Comparison of ENCODE assay signal across 11 mouse cellular contexts in the genomic region with DNA sequence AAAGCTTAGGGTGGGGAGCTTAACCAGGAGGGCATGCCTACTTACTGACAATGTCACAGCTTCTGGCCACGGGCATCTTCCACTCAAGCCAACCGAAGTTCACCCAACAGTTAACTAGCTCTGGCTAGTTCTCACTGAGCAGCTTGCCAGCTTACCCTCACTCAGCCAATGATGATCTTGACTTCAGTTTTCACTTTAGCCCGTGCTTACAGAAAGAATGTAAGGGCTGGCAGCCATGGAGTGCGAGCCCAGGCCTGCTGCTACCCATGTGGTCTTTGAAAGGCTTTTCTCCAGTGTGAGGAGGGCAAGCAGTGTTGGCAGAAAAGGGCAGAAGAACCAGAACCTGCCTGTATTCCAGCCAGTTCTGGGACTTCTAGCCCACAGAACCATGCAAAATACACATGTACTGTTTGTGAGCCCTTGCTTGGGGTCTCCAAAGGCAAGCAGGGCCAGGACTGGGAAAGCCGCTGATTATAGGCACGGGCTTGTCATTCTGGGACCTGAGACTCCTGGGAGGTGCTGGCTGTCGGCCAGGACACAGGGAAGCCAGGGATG.
DNase-seq lines count a peak whose midpoint lies in the region; ATAC-seq lines count a peak whose summit lies in the region.
"Had no signal": no experiment of that assay in that cellular context is flagged by ENCODE, and none has a peak within 500 bp of the region (broad histone marks: within the 10 kb centered on the region; RNA-seq: fewer than 3 reads in every experiment).

No protein-coding gene starts in this region.

- no peak overlapping the region for H3K9ac ChIP-seq in forebrain, embryonic 15.5 days (replicated peaks)
- H3K9ac ChIP-seq in forebrain, embryonic 12.5 days, result no peak overlapping the region
- no peak overlapping the region for H3K9ac ChIP-seq in kidney, embryonic 15.5 days
- H3K9ac ChIP-seq in embryonic facial prominence, embryonic 14.5 days (ENCODE audit: low read depth, low read length), result no peak overlapping the region; the same call in 1 of the 2 replicates
- no peak overlapping the region for H3K9ac ChIP-seq in limb, embryonic 13.5 days
- H3K9ac ChIP-seq: midbrain, embryonic 12.5 days had no signal

- peaks cover 35% of the 10 kb centered on the region for H3K4me1 ChIP-seq in forebrain, embryonic 15.5 days
- H3K4me1 ChIP-seq in forebrain, embryonic 12.5 days, result peaks cover 7% of the 10 kb centered on the region
- H3K4me1 ChIP-seq in kidney, embryonic 15.5 days, result peaks cover 15% of the 10 kb centered on the region
- H3K4me1 ChIP-seq in embryonic facial prominence, embryonic 14.5 days (ENCODE audit: control insufficient read depth, insufficient read depth, low read length), result peaks cover 31% of the 10 kb centered on the region
- peaks cover 41% of the 10 kb centered on the region for H3K4me1 ChIP-seq in limb, embryonic 13.5 days

- no peak for DNase-seq in kidney, adult 9 months
- DNase-seq in embryonic facial prominence, embryonic 14.5 days (ENCODE audit: low spot score), result peak; percentile 51
- DNase-seq in layer of hippocampus, adult 9-10 months (ENCODE audit: low spot score), result no peak
- no peak for DNase-seq in ovary, postnatal 14 days (ENCODE audit: low spot score)
- DNase-seq: left cerebral cortex, postnatal 4 days had no signal

- 0 out of 2 replicates have a peak overlapping the region, but pooled peaks have one; percentile 33 for H3K27ac ChIP-seq in forebrain, embryonic 15.5 days (replicated peaks)
- H3K27ac ChIP-seq in forebrain, embryonic 12.5 days, result no peak overlapping the region
- H3K27ac ChIP-seq in kidney, embryonic 15.5 days, result peak overlapping the region; percentile 18; the same call in 1 of the 2 replicates
- peak overlapping the region; percentile 39 for H3K27ac ChIP-seq in embryonic facial prominence, embryonic 14.5 days (replicated peaks; ENCODE audit: low read depth, low read length)
- peak overlapping the region; percentile 39; the same call in 1 of the 2 replicates for H3K27ac ChIP-seq in limb, embryonic 13.5 days
- H3K27ac ChIP-seq: midbrain, embryonic 12.5 days had no signal

- WGBS in forebrain, embryonic 15.5 days, result 47% methylated on average over 7 of the region's 7 CpGs
- 69% methylated on average over 7 of the region's 7 CpGs for WGBS in forebrain, embryonic 12.5 days
- 69% methylated on average over 7 of the region's 7 CpGs for WGBS in kidney, embryonic 15.5 days
- WGBS in embryonic facial prominence, embryonic 14.5 days, result 49% methylated on average over 7 of the region's 7 CpGs
- 62% methylated on average over 7 of the region's 7 CpGs for WGBS in limb, embryonic 13.5 days

- H3K4me3 ChIP-seq in forebrain, embryonic 15.5 days, result no peak overlapping the region
- no peak overlapping the region for H3K4me3 ChIP-seq in forebrain, embryonic 12.5 days (replicated peaks)
- no peak overlapping the region for H3K4me3 ChIP-seq in kidney, embryonic 15.5 days (replicated peaks)
- H3K4me3 ChIP-seq in embryonic facial prominence, embryonic 14.5 days (ENCODE audit: low read depth, low read length), result no peak overlapping the region
- H3K4me3 ChIP-seq in limb, embryonic 13.5 days, result no peak overlapping the region
- H3K4me3 ChIP-seq: midbrain, embryonic 12.5 days had no signal

- H3K36me3 ChIP-seq in forebrain, embryonic 15.5 days, result no peaks in the 10 kb centered on the region
- no peaks in the 10 kb centered on the region for H3K36me3 ChIP-seq in forebrain, embryonic 12.5 days (replicated peaks)
- no peaks in the 10 kb centered on the region for H3K36me3 ChIP-seq in kidney, embryonic 15.5 days
- no peaks in the 10 kb centered on the region for H3K36me3 ChIP-seq in embryonic facial prominence, embryonic 14.5 days (ENCODE audit: control insufficient read depth, insufficient read depth, low read length)
- H3K36me3 ChIP-seq in limb, embryonic 13.5 days, result no peaks in the 10 kb centered on the region
- H3K36me3 ChIP-seq: midbrain, embryonic 12.5 days had no signal

- peak; percentile 33; the same call in 1 of the 2 replicates for ATAC-seq in forebrain, embryonic 15.5 days (replicated peaks)
- no peak for ATAC-seq in forebrain, embryonic 12.5 days (ENCODE audit: low FRiP score)
- ATAC-seq in kidney, embryonic 15.5 days (replicated peaks; ENCODE audit: low FRiP score), result 0 out of 2 replicates have a peak, but pooled peaks have one; percentile 12
- no peak for ATAC-seq in embryonic facial prominence, embryonic 14.5 days (ENCODE audit: low read depth)
- 0 out of 2 replicates have a peak, but pooled peaks have one; percentile 41 for ATAC-seq in limb, embryonic 13.5 days (ENCODE audit: low FRiP score, low read depth)
- ATAC-seq: CD4-positive, CD25-positive, alpha-beta regulatory T cell, adult 4 months had no signal

- no peaks in the 10 kb centered on the region for H3K27me3 ChIP-seq in forebrain, embryonic 15.5 days
- no peaks in the 10 kb centered on the region for H3K27me3 ChIP-seq in forebrain, embryonic 12.5 days
- no peaks in the 10 kb centered on the region for H3K27me3 ChIP-seq in kidney, embryonic 15.5 days
- no peaks in the 10 kb centered on the region for H3K27me3 ChIP-seq in embryonic facial prominence, embryonic 14.5 days (replicated peaks; ENCODE audit: control insufficient read depth, insufficient read depth, low read length)
- H3K27me3 ChIP-seq in limb, embryonic 13.5 days, result no peaks in the 10 kb centered on the region
- H3K27me3 ChIP-seq: midbrain, embryonic 12.5 days had no signal

- no peak overlapping the region for H3K4me2 ChIP-seq in forebrain, embryonic 15.5 days (replicated peaks)
- H3K4me2 ChIP-seq in forebrain, embryonic 12.5 days, result no peak overlapping the region
- no peak overlapping the region for H3K4me2 ChIP-seq in kidney, embryonic 15.5 days
- no peak overlapping the region for H3K4me2 ChIP-seq in embryonic facial prominence, embryonic 14.5 days (ENCODE audit: low read depth, low read length)
- no peak overlapping the region for H3K4me2 ChIP-seq in limb, embryonic 13.5 days (replicated peaks)
- H3K4me2 ChIP-seq: midbrain, embryonic 12.5 days had no signal

- no peaks in the 10 kb centered on the region for H3K9me3 ChIP-seq in forebrain, embryonic 15.5 days
- H3K9me3 ChIP-seq in forebrain, embryonic 12.5 days, result no peaks in the 10 kb centered on the region
- no peaks in the 10 kb centered on the region for H3K9me3 ChIP-seq in kidney, embryonic 15.5 days (replicated peaks)
- no peaks in the 10 kb centered on the region for H3K9me3 ChIP-seq in embryonic facial prominence, embryonic 14.5 days (ENCODE audit: control insufficient read depth, low read length)
- H3K9me3 ChIP-seq in limb, embryonic 13.5 days, result no peaks in the 10 kb centered on the region
- H3K9me3 ChIP-seq: midbrain, embryonic 12.5 days had no signal

Comparison
In these comparisons a context has a peak if more than half of its experiments do, and no peak if none do; other contexts are left out.
1. ATAC-seq: peak in forebrain, embryonic 15.5 days (single experiment), kidney, embryonic 15.5 days (single experiment) and limb, embryonic 13.5 days (single experiment); none in forebrain, embryonic 12.5 days (single experiment) and embryonic facial prominence, embryonic 14.5 days (single experiment).